Mouse (Mus musculus) myocyte (in vitro differentiated cells): Measurements from ENCODE around the gene Plppr4.

ENCODE experiments used
- E2F4 ChIP-seq: IDR thresholded peaks from one replicate; pipeline ENCODE4 v1.6.1; 2011; ENCODE audit warnings: mild to moderate bottlenecking, control low read depth, moderate library complexity; ENCODE audit not compliant: insufficient read depth
- MAX ChIP-seq: IDR thresholded peaks from one replicate; pipeline ENCODE4 v1.6.1; 2011; ENCODE audit warnings: low read depth, mild to moderate bottlenecking, control low read depth
- MYOG ChIP-seq, 3 experiments: IDR thresholded peaks; one replicate each; pipeline ENCODE4 v1.6.1; 2011; ENCODE audit warnings: control low read depth in 2 of 3, low read depth in 2 of 3, mild to moderate bottlenecking in 2 of 3; ENCODE audit not compliant: insufficient read length in 2 of 3, control insufficient read depth in 1 of 3, insufficient read depth in 1 of 3
- POLR2A ChIP-seq: IDR thresholded peaks from one replicate; pipeline ENCODE4 v1.6.1; 2011; ENCODE audit warnings: low read depth, mild to moderate bottlenecking, control low read depth, moderate library complexity; ENCODE audit not compliant: insufficient read length
- POLR2AphosphoS2 ChIP-seq: IDR thresholded peaks from one replicate; pipeline ENCODE4 v1.6.1; 2011; ENCODE audit warnings: low read depth, control low read depth; ENCODE audit not compliant: insufficient read length
- REST ChIP-seq: IDR thresholded peaks from one replicate; pipeline ENCODE4 v1.6.1; 2011; ENCODE audit warnings: mild to moderate bottlenecking, control low read depth, moderate library complexity; ENCODE audit not compliant: insufficient read depth, insufficient read length
- SRF ChIP-seq: IDR thresholded peaks from one replicate; pipeline ENCODE4 v1.6.1; 2011; ENCODE audit warnings: low read depth; ENCODE audit not compliant: control insufficient read depth, insufficient read length
- USF1 ChIP-seq: IDR thresholded peaks from one replicate; pipeline ENCODE4 v1.6.1; 2011; ENCODE audit warnings: low read depth, mild to moderate bottlenecking, control low read depth, moderate library complexity

- no peak for TF ChIP-seq SRF
- TF ChIP-seq POLR2A: no peak
- TF ChIP-seq MYOG (IDR thresholded peaks at IDR 0.05; ENCODE audit: control insufficient read depth in 1 of 3, insufficient read depth in 1 of 3, insufficient read length in 2 of 3, low read depth in 2 of 3): no peak
- no peak for TF ChIP-seq USF1
- no peak for TF ChIP-seq POLR2AphosphoS2
- TF ChIP-seq MAX: no peak
- TF ChIP-seq REST: no peak
- no peak for TF ChIP-seq E2F4
These were observed 48.6 kb downstream of the Plppr4 start for GRCm38 (mm10) chr3:117312097-117312496.
